Mouse (Mus musculus): Measurements from ENCODE around the gene Ins2. TPM values are rescaled to one million over a fixed set of nuclear protein-coding genes. Genes with fewer than 3 reads are reported as not detected.

Ins2 gene
- total RNA-seq (2023): not detected in 2 replicates

GRCm38 (mm10) chr7:142743281-142743680, at the start of gene Ins2:
Gene Ins2, minus strand, starts transcription at chr7:142743381.

GRCm38 (mm10) chr7:142669751-142670625, 73.2 kb downstream of the Ins2 start, which contains the start of gene Gm49394:
Gene Gm49394, minus strand, starts transcription at chr7:142669942.

DNA sequence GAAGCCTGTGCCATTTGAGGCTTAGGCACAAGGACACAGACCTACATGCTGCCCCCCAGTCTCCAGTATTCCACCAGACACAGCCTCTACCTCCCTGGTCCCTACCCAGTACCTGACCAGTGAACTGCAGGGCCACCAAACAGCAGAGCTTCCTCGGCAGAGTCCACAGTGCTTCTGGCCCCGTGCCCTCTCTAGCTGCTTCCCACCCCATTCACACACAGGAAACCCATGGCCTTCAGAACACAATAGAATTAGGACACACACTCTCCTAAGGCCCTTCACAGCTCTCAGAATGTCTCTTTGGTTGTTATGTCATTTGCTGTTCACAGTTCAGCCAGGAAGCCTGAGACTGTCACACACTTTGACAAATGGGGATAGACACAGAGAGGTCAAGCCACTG, 76.5 kb downstream of the Ins2 start, which contains the start of gene Igf2:
Gene Igf2, minus strand, starts transcription at position 158 of the 400 bp plus-strand sequence.

Other genes starting within 250 kb of the Ins2 start
- 33.8 and 37.4 TPM in 2 replicates for gene Tnnt3, start 244.5 kb downstream of the Ins2 start, total RNA-seq (2023)
- gene Mrpl23, start 210.7 kb downstream of the Ins2 start, total RNA-seq (2023): 1.7 and 5.7 TPM in 2 replicates
- not detected in 2 replicates for gene Igf2, start 76.6 kb downstream of the Ins2 start, total RNA-seq (2023)
- not detected in 2 replicates for gene Gm49394, start 73.4 kb downstream of the Ins2 start, total RNA-seq (2023)
- not detected in 2 replicates for gene Th, start 187.7 kb upstream of the Ins2 start, total RNA-seq (2023)
- gene Ascl2, start 225.9 kb upstream of the Ins2 start, total RNA-seq (2023): 3.2 and 4.1 TPM in 2 replicates